Mouse (Mus musculus): Measurements from ENCODE around the gene Maco1. TPM values are rescaled to one million over a fixed set of nuclear protein-coding genes. Genes with fewer than 3 reads are reported as not detected.

Gene Maco1
- total and polyA plus RNA-seq, 2 experiments from 2014 or later = 21.8 to 32.1 TPM

GRCm38 (mm10) chr4:134786946-134787345 is 66.2 kb downstream of the Maco1 start:
- WGBS = 35% methylated on average over 10 of the region's 10 CpGs
- Histone ChIP-seq H3K27ac (ENCODE audit: low read depth) (no peak overlapping the region), H3K4me3 (ENCODE audit: low read depth, low read length) (no peak overlapping the region), H3K4me1 (ENCODE audit: control insufficient read depth, insufficient read depth) (no peaks in the 10 kb centered on the region), H3K36me3 (replicated peaks; ENCODE audit: control insufficient read depth, insufficient read depth, low read length) (no peaks in the 10 kb centered on the region), H3K9ac (replicated peaks; ENCODE audit: low read depth, low read length) (no peak overlapping the region), H3K9me3 (replicated peaks; ENCODE audit: control insufficient read depth, low read length) (no peaks in the 10 kb centered on the region), H3K4me2 (ENCODE audit: low read depth, low read length) (no peak overlapping the region), H3K27me3 (ENCODE audit: control insufficient read depth, insufficient read depth, low read length) (no peaks in the 10 kb centered on the region)
- TF ChIP-seq CTCF (IDR thresholded peaks at IDR 0.05; ENCODE audit: low read depth) (no peak), EP300 (IDR thresholded peaks at IDR 0.05; ENCODE audit: low read depth) (no peak)
- ATAC-seq (ENCODE audit: insufficient read depth, low read depth) (no peak), DNase-seq (ENCODE audit: low spot score) (no peak)

- ATAC-seq (ENCODE audit: insufficient read depth, low read depth) (no peak), DNase-seq (ENCODE audit: low spot score) (no peak)
- Histone ChIP-seq H3K27me3 (ENCODE audit: control insufficient read depth, insufficient read depth, low read length) (no peaks in the 10 kb centered on the region), H3K27ac (ENCODE audit: low read depth) (no peak overlapping the region), H3K4me1 (ENCODE audit: control insufficient read depth, insufficient read depth) (no peaks in the 10 kb centered on the region), H3K4me2 (ENCODE audit: low read depth, low read length) (no peak overlapping the region), H3K9ac (replicated peaks; ENCODE audit: low read depth, low read length) (no peak overlapping the region), H3K4me3 (ENCODE audit: low read depth, low read length) (no peak overlapping the region), H3K9me3 (replicated peaks; ENCODE audit: control insufficient read depth, low read length) (no peaks in the 10 kb centered on the region), H3K36me3 (replicated peaks; ENCODE audit: control insufficient read depth, insufficient read depth, low read length) (no peaks in the 10 kb centered on the region)
- WGBS = 66% methylated on average over 5 of the region's 5 CpGs
- TF ChIP-seq CTCF (IDR thresholded peaks at IDR 0.05; ENCODE audit: low read depth) = peak; percentile 40
- no peak for TF ChIP-seq EP300 (IDR thresholded peaks at IDR 0.05; ENCODE audit: low read depth)
Measured at GRCm38 (mm10) chr4:134784701-134785100, 68.4 kb downstream of the Maco1 start.

GRCm38 (mm10) chr4:134779136-134779934 is 73.8 kb downstream of the Maco1 start:
- TF ChIP-seq EP300 (IDR thresholded peaks at IDR 0.05; ENCODE audit: low read depth) = peak; percentile 95
- no peak for TF ChIP-seq CTCF (IDR thresholded peaks at IDR 0.05; ENCODE audit: low read depth)
- Histone ChIP-seq H3K4me3 (ENCODE audit: low read depth, low read length) (no peak overlapping the region), H3K27ac (ENCODE audit: low read depth) (peak overlapping the region; percentile 40), H3K9ac (replicated peaks; ENCODE audit: low read depth, low read length) (no peak overlapping the region), H3K4me2 (ENCODE audit: low read depth, low read length) (no peak overlapping the region), H3K4me1 (ENCODE audit: control insufficient read depth, insufficient read depth) (0 out of 2 replicates have a peak, but pooled peaks cover 3% of the 10 kb centered on the region), H3K36me3 (replicated peaks; ENCODE audit: control insufficient read depth, insufficient read depth, low read length) (no peaks in the 10 kb centered on the region), H3K9me3 (replicated peaks; ENCODE audit: control insufficient read depth, low read length) (no peaks in the 10 kb centered on the region), H3K27me3 (ENCODE audit: control insufficient read depth, insufficient read depth, low read length) (no peaks in the 10 kb centered on the region)
- DNase-seq (ENCODE audit: low spot score) (peak; percentile 77), ATAC-seq (ENCODE audit: insufficient read depth, low read depth) (peak; percentile 78)
- 49% methylated on average over 14 of the region's 14 CpGs for WGBS

GRCm38 (mm10) chr4:134776246-134776645 is 76.9 kb downstream of the Maco1 start:
- WGBS = 54% methylated on average over 7 of the region's 7 CpGs
- ATAC-seq (ENCODE audit: insufficient read depth, low read depth) (no peak), DNase-seq (ENCODE audit: low spot score) (no peak)
- no peaks in the 10 kb centered on the region for H3K9me3 ChIP-seq (replicated peaks; ENCODE audit: control insufficient read depth, low read length)
- no peaks in the 10 kb centered on the region for H3K36me3 ChIP-seq (replicated peaks; ENCODE audit: control insufficient read depth, insufficient read depth, low read length)
- no peaks in the 10 kb centered on the region for H3K27me3 ChIP-seq (ENCODE audit: control insufficient read depth, insufficient read depth, low read length)
- no peak overlapping the region for H3K4me3 ChIP-seq (ENCODE audit: low read depth, low read length)
- TF ChIP-seq CTCF (IDR thresholded peaks at IDR 0.05; ENCODE audit: low read depth) (no peak), EP300 (IDR thresholded peaks at IDR 0.05; ENCODE audit: low read depth) (no peak)
- no peak overlapping the region for H3K9ac ChIP-seq (replicated peaks; ENCODE audit: low read depth, low read length)
- no peak overlapping the region for H3K27ac ChIP-seq (ENCODE audit: low read depth)
- H3K4me2 ChIP-seq (ENCODE audit: low read depth, low read length) = no peak overlapping the region
- peaks cover 9% of the 10 kb centered on the region; the same call in 1 of the 2 replicates for H3K4me1 ChIP-seq (ENCODE audit: control insufficient read depth, insufficient read depth)

GRCm38 (mm10) chr4:134775234-134775944 is 77.8 kb downstream of the Maco1 start:
- H3K9ac ChIP-seq (replicated peaks; ENCODE audit: low read depth, low read length) = no peak overlapping the region
- no peak overlapping the region for H3K4me2 ChIP-seq (ENCODE audit: low read depth, low read length)
- no peaks in the 10 kb centered on the region for H3K36me3 ChIP-seq (replicated peaks; ENCODE audit: control insufficient read depth, insufficient read depth, low read length)
- DNase-seq (ENCODE audit: low spot score) (no peak), ATAC-seq (ENCODE audit: insufficient read depth, low read depth) (no peak)
- WGBS = 46% methylated on average over 14 of the region's 14 CpGs
- H3K27me3 ChIP-seq (ENCODE audit: control insufficient read depth, insufficient read depth, low read length) = no peaks in the 10 kb centered on the region
- TF ChIP-seq CTCF (IDR thresholded peaks at IDR 0.05; ENCODE audit: low read depth) (no peak), EP300 (IDR thresholded peaks at IDR 0.05; ENCODE audit: low read depth) (no peak)
- no peak overlapping the region for H3K27ac ChIP-seq (ENCODE audit: low read depth)
- peaks cover 9% of the 10 kb centered on the region; the same call in 1 of the 2 replicates for H3K4me1 ChIP-seq (ENCODE audit: control insufficient read depth, insufficient read depth)
- H3K9me3 ChIP-seq (replicated peaks; ENCODE audit: control insufficient read depth, low read length) = no peaks in the 10 kb centered on the region
- H3K4me3 ChIP-seq (ENCODE audit: low read depth, low read length) = no peak overlapping the region

All from heart, postnatal 0 days (tissue).